Mouse (Mus musculus) midbrain, embryonic 11.5 days (tissue): ENCODE data around the gene Ccdc88c. TPM values are rescaled to one million over a fixed set of nuclear protein-coding genes. Genes with fewer than 3 reads are reported as not detected.

Experiments
- ATAC-seq: fragments of 200-750 bp; cut with Nextera tagmentation; 2 replicates; pipeline ENCODE4 v1.8.0; 2017; ENCODE audit warnings: moderate TSS enrichment, moderate library complexity; ENCODE audit not compliant: low FRiP score
- DNase-seq: peaks from one replicate; pipeline ENCODE4 v3.0.0; 2015; ENCODE audit warnings: low spot score; ENCODE audit errors: missing footprints
- H3K27ac ChIP-seq: fragments of 300-500 bp; sonication (generic); 2 replicates; pipeline ENCODE4 v1.5.1; 2014; ENCODE audit warnings: low read depth, low read length
- H3K27me3 ChIP-seq: fragments of 300-500 bp; sonication (generic); 2 replicates; pipeline ENCODE4 v1.6.1; 2014; ENCODE audit warnings: mild to moderate bottlenecking, low read length, moderate library complexity, mixed read lengths; ENCODE audit not compliant: control insufficient read depth, insufficient read depth
- H3K36me3 ChIP-seq: fragments of 300-500 bp; sonication (generic); 2 replicates; pipeline ENCODE4 v1.6.1; 2014; ENCODE audit warnings: mild to moderate bottlenecking, low read length, moderate library complexity, mixed read lengths; ENCODE audit not compliant: control insufficient read depth, insufficient read depth
- H3K4me1 ChIP-seq: fragments of 300-500 bp; sonication (generic); 2 replicates; pipeline ENCODE4 v1.6.1; 2014; ENCODE audit warnings: low read length; ENCODE audit not compliant: control insufficient read depth, insufficient read depth
- H3K4me2 ChIP-seq: fragments of 300-500 bp; sonication (generic); 2 replicates; pipeline ENCODE4 v1.6.1; 2014; ENCODE audit warnings: mild to moderate bottlenecking, moderate library complexity
- H3K4me3 ChIP-seq: fragments of 300-500 bp; sonication (generic); 2 replicates; pipeline ENCODE4 v1.5.1; 2014; ENCODE audit warnings: low read depth, low read length
- H3K9ac ChIP-seq: fragments of 300-500 bp; sonication (generic); 2 replicates; pipeline ENCODE4 v1.6.1; 2014; ENCODE audit warnings: low read length
- H3K9me3 ChIP-seq: fragments of 300-500 bp; sonication (generic); 2 replicates; pipeline ENCODE4 v1.6.1; 2016; ENCODE audit warnings: low read length; ENCODE audit not compliant: control insufficient read depth
- WGBS: fragments of 180-500 bp; shearing (Covaris S2); extraction: QIAGEN DNeasy Blood & Tissue Kit; methylation state at CpG from one replicate; pipeline ENCODE4 v1.1.7; 2014; 5-methylcytosine and 5-hydroxymethylcytosine counted together
- polyA plus RNA-seq: library from polyadenylated mRNA; unstranded; fragments of >200 nt; fragmentation: Nextera tagmentation; extraction: Ambion mirVana; gene quantifications from 2 replicates; pipeline ENCODE4 v1.2.1, GENCODE M21; 2014

Gene Ccdc88c
- polyA plus RNA-seq, 1 experiment from 2014 or later, result 11.0 TPM

GRCm38 (mm10) chr12:101005665-101006420, 23.0 kb downstream of the Ccdc88c start:
- H3K4me3 ChIP-seq, result no peak overlapping the region
- no peaks in the 10 kb centered on the region for H3K36me3 ChIP-seq
- DNase-seq (no peak), ATAC-seq (no peak)
- H3K9me3 ChIP-seq, result no peaks in the 10 kb centered on the region
- H3K27ac ChIP-seq, result no peak overlapping the region
- WGBS, result 87% methylated on average over 12 of the region's 12 CpGs
- H3K4me1 ChIP-seq, result peaks cover 20% of the 10 kb centered on the region
- no peaks in the 10 kb centered on the region; the same call in 1 of the 2 replicates for H3K27me3 ChIP-seq
- H3K4me2 ChIP-seq, result no peak overlapping the region
- H3K9ac ChIP-seq, result no peak overlapping the region

- H3K36me3 ChIP-seq, result no peaks in the 10 kb centered on the region
Observed at GRCm38 (mm10) chr12:101004982-101005381, 23.9 kb downstream of the Ccdc88c start.

GRCm38 (mm10) chr12:101002801-101003513, 25.9 kb downstream of the Ccdc88c start:
- Histone ChIP-seq H3K27ac (no peak overlapping the region), H3K4me2 (no peak overlapping the region), H3K4me1 (peaks cover 26% of the 10 kb centered on the region), H3K27me3 (no peaks in the 10 kb centered on the region; the same call in 1 of the 2 replicates), H3K4me3 (no peak overlapping the region), H3K9ac (no peak overlapping the region), H3K36me3 (no peaks in the 10 kb centered on the region), H3K9me3 (no peaks in the 10 kb centered on the region)
- peak; percentile 84 for DNase-seq
- WGBS, result 33% methylated on average over 4 of the region's 4 CpGs
- no peak for ATAC-seq

More at GRCm38 (mm10) chr12:101004982-101005381, 23.9 kb downstream of the Ccdc88c start:
- no peak for DNase-seq
- H3K27ac ChIP-seq, result no peak overlapping the region
- peak; percentile 49 for ATAC-seq
- peaks cover 20% of the 10 kb centered on the region for H3K4me1 ChIP-seq
- H3K4me3 ChIP-seq, result no peak overlapping the region
- WGBS, result 85% methylated on average over 5 of the region's 5 CpGs
- H3K27me3 ChIP-seq, result no peaks in the 10 kb centered on the region; the same call in 1 of the 2 replicates
- no peak overlapping the region for H3K4me2 ChIP-seq
- no peak overlapping the region for H3K9ac ChIP-seq
- H3K9me3 ChIP-seq, result no peaks in the 10 kb centered on the region

GRCm38 (mm10) chr12:100999061-100999954, 29.5 kb downstream of the Ccdc88c start:
- ATAC-seq, result no peak
- no peaks in the 10 kb centered on the region for H3K9me3 ChIP-seq

GRCm38 (mm10) chr12:100998564-100998962, 30.3 kb downstream of the Ccdc88c start:
- 76% methylated on average over 8 of the region's 8 CpGs for WGBS
- H3K4me3 ChIP-seq, result no peak overlapping the region
- peaks cover 53% of the 10 kb centered on the region for H3K4me1 ChIP-seq
- no peaks in the 10 kb centered on the region; the same call in 1 of the 2 replicates for H3K27me3 ChIP-seq
- H3K36me3 ChIP-seq, result no peaks in the 10 kb centered on the region
- no peaks in the 10 kb centered on the region for H3K9me3 ChIP-seq
- H3K9ac ChIP-seq, result no peak overlapping the region
- no peak for ATAC-seq
- H3K4me2 ChIP-seq, result no peak overlapping the region
- H3K27ac ChIP-seq, result no peak overlapping the region; the same call in 1 of the 2 replicates
- DNase-seq, result no peak

More at GRCm38 (mm10) chr12:100999061-100999954, 29.5 kb downstream of the Ccdc88c start:
- 50% methylated on average over 7 of the region's 7 CpGs for WGBS
- Histone ChIP-seq H3K27me3 (no peaks in the 10 kb centered on the region; the same call in 1 of the 2 replicates), H3K4me1 (peaks cover 53% of the 10 kb centered on the region), H3K9ac (no peak overlapping the region), H3K4me3 (no peak overlapping the region), H3K27ac (no peak overlapping the region), H3K36me3 (no peaks in the 10 kb centered on the region), H3K4me2 (no peak overlapping the region)
- no peak for DNase-seq

- no peaks in the 10 kb centered on the region for H3K36me3 ChIP-seq
- no peak overlapping the region for H3K27ac ChIP-seq
- peaks cover 52% of the 10 kb centered on the region for H3K4me1 ChIP-seq
- no peak overlapping the region for H3K4me2 ChIP-seq
- no peaks in the 10 kb centered on the region for H3K9me3 ChIP-seq
- no peak overlapping the region for H3K4me3 ChIP-seq
- H3K9ac ChIP-seq, result no peak overlapping the region
- no peaks in the 10 kb centered on the region for H3K27me3 ChIP-seq
- DNase-seq (no peak), ATAC-seq (peak; percentile 12; the same call in 1 of the 2 replicates)
- 13% methylated on average over 10 of the region's 10 CpGs for WGBS
Observed at GRCm38 (mm10) chr12:100997830-100998563, 30.9 kb downstream of the Ccdc88c start.

GRCm38 (mm10) chr12:100996378-100996898, 32.4 kb downstream of the Ccdc88c start:
- H3K4me3 ChIP-seq, result no peak overlapping the region
- H3K27ac ChIP-seq, result no peak overlapping the region
- DNase-seq (no peak), ATAC-seq (peak; percentile 35)
- H3K36me3 ChIP-seq, result no peaks in the 10 kb centered on the region
- H3K27me3 ChIP-seq, result no peaks in the 10 kb centered on the region
- H3K9ac ChIP-seq, result no peak overlapping the region
- H3K4me1 ChIP-seq, result peaks cover 46% of the 10 kb centered on the region
- no peaks in the 10 kb centered on the region for H3K9me3 ChIP-seq
- 14% methylated on average over 5 of the region's 5 CpGs for WGBS
- H3K4me2 ChIP-seq, result no peak overlapping the region
